Mouse (Mus musculus): ENCODE measurements around the gene Hmg20b. TPM values are rescaled to one million over a fixed set of nuclear protein-coding genes. Genes with fewer than 3 reads are reported as not detected.

Hmg20b gene
- total RNA-seq, 4 experiments from 2014 or later, result 32.5 to 37.1 (median 32.9) TPM

- no peak for DNase-seq (ENCODE audit: low spot score in 2 of 2)
Measured at GRCm38 (mm10) chr10:81326858-81327257, 23.4 kb downstream of the Hmg20b start.

- DNase-seq (ENCODE audit: low spot score in 2 of 2), result no peak
Measured at GRCm38 (mm10) chr10:81325781-81326180, 24.5 kb downstream of the Hmg20b start.

- DNase-seq (ENCODE audit: low spot score in 2 of 2), result no peak
Measured at GRCm38 (mm10) chr10:81325176-81325575, 25.1 kb downstream of the Hmg20b start.

GRCm38 (mm10) chr10:81323791-81324530, 26.3 kb downstream of the Hmg20b start:
- DNase-seq (ENCODE audit: low spot score in 2 of 2), result no peak

- DNase-seq (ENCODE audit: low spot score in 2 of 2), result no peak
Measured at GRCm38 (mm10) chr10:81323141-81323775, 27.0 kb downstream of the Hmg20b start.

GRCm38 (mm10) chr10:81322444-81322843, 27.8 kb downstream of the Hmg20b start:
- DNase-seq (ENCODE audit: low spot score in 2 of 2), result no peak

GRCm38 (mm10) chr10:81321436-81321835, 28.8 kb downstream of the Hmg20b start:
- DNase-seq (ENCODE audit: low spot score in 2 of 2), result no peak

GRCm38 (mm10) chr10:81320550-81321347, 29.5 kb downstream of the Hmg20b start, which contains the start of gene Cactin:
Gene Cactin, plus strand, starts transcription at chr10:81321103.
- peak; percentile 99 to 100 for DNase-seq (ENCODE audit: low spot score in 2 of 2)

- peak in 1 of 2 experiments; percentile 53 for DNase-seq (ENCODE audit: low spot score in 2 of 2)
Measured at GRCm38 (mm10) chr10:81319741-81320549, 30.3 kb downstream of the Hmg20b start.

- DNase-seq (ENCODE audit: low spot score in 2 of 2), result no peak
Measured at GRCm38 (mm10) chr10:81319330-81319699, 31.0 kb downstream of the Hmg20b start.

GRCm38 (mm10) chr10:81318589-81319329, 31.5 kb downstream of the Hmg20b start:
- no peak for DNase-seq (ENCODE audit: low spot score in 2 of 2)

- no peak for DNase-seq (ENCODE audit: low spot score in 2 of 2)
Measured at GRCm38 (mm10) chr10:81317273-81317672, 33.0 kb downstream of the Hmg20b start.

GRCm38 (mm10) chr10:81316338-81317060, 33.8 kb downstream of the Hmg20b start:
- no peak for DNase-seq (ENCODE audit: low spot score in 2 of 2)

- DNase-seq (ENCODE audit: low spot score in 2 of 2), result no peak
Measured at GRCm38 (mm10) chr10:81315587-81315986, 34.7 kb downstream of the Hmg20b start.

GRCm38 (mm10) chr10:81314201-81314600, 36.1 kb downstream of the Hmg20b start:
- no peak for DNase-seq (ENCODE audit: low spot score in 2 of 2)

GRCm38 (mm10) chr10:81313581-81313980, 36.7 kb downstream of the Hmg20b start:
- DNase-seq (ENCODE audit: low spot score in 2 of 2), result no peak

GRCm38 (mm10) chr10:81309571-81309970, 40.7 kb downstream of the Hmg20b start:
- DNase-seq (ENCODE audit: low spot score in 2 of 2), result no peak

- no peak for DNase-seq (ENCODE audit: low spot score in 2 of 2)
Measured at GRCm38 (mm10) chr10:81306837-81307682, 43.2 kb downstream of the Hmg20b start.

- DNase-seq (ENCODE audit: low spot score in 2 of 2), result no peak
Measured at GRCm38 (mm10) chr10:81306173-81306668, 44.1 kb downstream of the Hmg20b start.
